Comparison of ENCODE assay signal across 12 mouse cellular contexts in genomic region chr5:147073805-147074204, GRCm38 (mm10).
"Had no signal": no experiment of that assay in that cellular context is flagged by ENCODE, and none has a peak within 500 bp of the region (broad histone marks: within the 10 kb centered on the region; RNA-seq: fewer than 3 reads in every experiment).

No protein-coding gene starts in this region.

- H3K4me3 ChIP-seq: intestine, embryonic 15.5 days; left cerebral cortex, adult 2 months; limb, embryonic 10.5 days; midbrain, embryonic 10.5 days; neural tube, embryonic 13.5 days had no signal

- H3K36me3 ChIP-seq: intestine, embryonic 15.5 days; neural tube, embryonic 13.5 days had no signal

- H3K9ac ChIP-seq: intestine, embryonic 15.5 days; liver, embryonic 14.5 days; neural tube, embryonic 13.5 days had no signal

- H3K27me3 ChIP-seq: intestine, embryonic 15.5 days had no signal

- DNase-seq: kidney, adult 18-20 months; kidney, postnatal 25 days; midbrain, embryonic 14.5 days; right cerebral cortex, postnatal 25 days; thymus, adult 18-20 months; thymus, postnatal 14 days had no signal

- ATAC-seq: intestine, embryonic 15.5 days had no signal

- H3K4me2 ChIP-seq: neural tube, embryonic 13.5 days had no signal

- H3K9me3 ChIP-seq: intestine, embryonic 15.5 days; limb, embryonic 10.5 days; midbrain, embryonic 10.5 days; neural tube, embryonic 13.5 days had no signal

- H3K27ac ChIP-seq: intestine, embryonic 15.5 days; left cerebral cortex, adult 2 months; limb, embryonic 10.5 days; liver, embryonic 14.5 days; midbrain, embryonic 10.5 days; neural tube, embryonic 13.5 days had no signal
